Mouse (Mus musculus) erythroblast, embryonic 14.5 days (primary cell): Measurements from ENCODE around the gene Nkx2-5.

Source experiments
- GATA1 ChIP-seq: IDR thresholded peaks from 2 replicates; pipeline ENCODE4 v1.6.1; 2012; ENCODE audit warnings: low read length, inconsistent platforms, mixed read lengths
- TAL1 ChIP-seq: IDR thresholded peaks from 3 replicates; pipeline ENCODE4 v1.6.1; 2012; ENCODE audit warnings: low read length, inconsistent platforms, mixed read lengths

DNA sequence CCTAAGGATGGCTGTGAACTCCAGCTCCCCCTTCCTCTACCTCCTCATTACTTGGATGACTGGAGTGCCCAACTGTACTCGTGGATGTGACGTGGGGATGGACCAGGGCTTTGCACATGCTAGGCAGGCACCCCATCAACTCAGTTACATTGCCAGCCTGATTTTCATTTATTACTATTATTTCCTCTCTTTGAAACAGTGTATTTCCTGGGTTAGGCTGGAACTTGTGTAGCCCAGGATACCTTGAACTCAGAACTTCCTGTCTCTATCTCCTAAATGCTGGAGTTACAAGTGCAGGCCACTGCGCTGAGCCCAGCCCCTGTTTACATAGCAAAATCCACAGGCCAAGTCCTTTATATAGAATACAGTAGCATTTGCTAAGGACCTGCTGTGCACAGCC, 41.9 kb downstream of the Nkx2-5 start:
- no peak for TF ChIP-seq TAL1
- no peak for TF ChIP-seq GATA1
